Mouse (Mus musculus): Measurements from ENCODE around the gene Meis1. TPM values are rescaled to one million over a fixed set of nuclear protein-coding genes. Genes with fewer than 3 reads are reported as not detected.

The Meis1 gene
- polyA plus RNA-seq, 1 experiment = 34.6 TPM

DNA sequence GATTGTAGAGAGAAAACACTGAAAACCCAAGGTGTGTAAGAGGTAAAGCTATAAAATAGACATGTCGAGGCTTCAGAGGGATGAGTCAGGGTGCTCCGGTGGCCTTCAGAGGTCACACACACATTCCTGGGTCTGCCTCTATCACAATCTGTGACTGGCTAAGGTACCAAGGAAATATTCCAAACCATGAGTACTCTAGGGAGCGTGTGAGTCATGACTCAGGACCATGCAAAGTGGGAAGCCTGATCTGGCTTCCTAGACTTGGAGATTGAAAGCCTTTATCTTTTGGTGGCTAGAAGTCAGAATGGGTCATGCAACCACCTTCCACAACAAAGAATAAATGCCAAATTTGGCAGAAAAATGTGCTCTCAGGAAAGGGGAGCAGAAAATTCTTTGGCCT, 98.1 kb downstream of the Meis1 start:
- H3K4me3 ChIP-seq (ENCODE audit: insufficient read depth, low read length) = no peak overlapping the region
- H3K4me1 ChIP-seq (ENCODE audit: control insufficient read depth, insufficient read depth, low read length) = 0 out of 2 replicates have a peak, but pooled peaks cover 2% of the 10 kb centered on the region
- H3K27ac ChIP-seq (ENCODE audit: insufficient read depth, low read length) = peak overlapping the region; percentile 73
- no peak for TF ChIP-seq POLR2A (IDR thresholded peaks at IDR 0.05; ENCODE audit: low read depth, low read length)
- TF ChIP-seq CTCF (IDR thresholded peaks at IDR 0.05; ENCODE audit: borderline replicate concordance, insufficient read depth, low read length) = no peak

GRCm38 (mm10) chr11:18919162-18919762, 99.5 kb downstream of the Meis1 start:
- TF ChIP-seq POLR2A (IDR thresholded peaks at IDR 0.05; ENCODE audit: low read depth, low read length) (no peak), CTCF (IDR thresholded peaks at IDR 0.05; ENCODE audit: borderline replicate concordance, insufficient read depth, low read length) (no peak)
- Histone ChIP-seq H3K4me3 (ENCODE audit: insufficient read depth, low read length) (no peak overlapping the region), H3K4me1 (ENCODE audit: control insufficient read depth, insufficient read depth, low read length) (no peaks in the 10 kb centered on the region), H3K27ac (ENCODE audit: insufficient read depth, low read length) (peak overlapping the region; percentile 6; the same call in 1 of the 2 replicates)

- no peaks in the 10 kb centered on the region for H3K4me1 ChIP-seq (ENCODE audit: control insufficient read depth, insufficient read depth, low read length)
- H3K27ac ChIP-seq (ENCODE audit: insufficient read depth, low read length) = no peak overlapping the region
- TF ChIP-seq POLR2A (IDR thresholded peaks at IDR 0.05; ENCODE audit: low read depth, low read length) = no peak
- no peak for TF ChIP-seq CTCF (IDR thresholded peaks at IDR 0.05; ENCODE audit: borderline replicate concordance, insufficient read depth, low read length)
- H3K4me3 ChIP-seq (ENCODE audit: insufficient read depth, low read length) = no peak overlapping the region
Observed at GRCm38 (mm10) chr11:18917887-18918286, 100.9 kb downstream of the Meis1 start.

GRCm38 (mm10) chr11:18913251-18913650, 105.5 kb downstream of the Meis1 start:
- no peak overlapping the region for H3K4me3 ChIP-seq (ENCODE audit: insufficient read depth, low read length)
- TF ChIP-seq CTCF (IDR thresholded peaks at IDR 0.05; ENCODE audit: borderline replicate concordance, insufficient read depth, low read length) = no peak
- no peak for TF ChIP-seq POLR2A (IDR thresholded peaks at IDR 0.05; ENCODE audit: low read depth, low read length)
- no peak overlapping the region for H3K27ac ChIP-seq (ENCODE audit: insufficient read depth, low read length)
- no peaks in the 10 kb centered on the region for H3K4me1 ChIP-seq (ENCODE audit: control insufficient read depth, insufficient read depth, low read length)

DNA sequence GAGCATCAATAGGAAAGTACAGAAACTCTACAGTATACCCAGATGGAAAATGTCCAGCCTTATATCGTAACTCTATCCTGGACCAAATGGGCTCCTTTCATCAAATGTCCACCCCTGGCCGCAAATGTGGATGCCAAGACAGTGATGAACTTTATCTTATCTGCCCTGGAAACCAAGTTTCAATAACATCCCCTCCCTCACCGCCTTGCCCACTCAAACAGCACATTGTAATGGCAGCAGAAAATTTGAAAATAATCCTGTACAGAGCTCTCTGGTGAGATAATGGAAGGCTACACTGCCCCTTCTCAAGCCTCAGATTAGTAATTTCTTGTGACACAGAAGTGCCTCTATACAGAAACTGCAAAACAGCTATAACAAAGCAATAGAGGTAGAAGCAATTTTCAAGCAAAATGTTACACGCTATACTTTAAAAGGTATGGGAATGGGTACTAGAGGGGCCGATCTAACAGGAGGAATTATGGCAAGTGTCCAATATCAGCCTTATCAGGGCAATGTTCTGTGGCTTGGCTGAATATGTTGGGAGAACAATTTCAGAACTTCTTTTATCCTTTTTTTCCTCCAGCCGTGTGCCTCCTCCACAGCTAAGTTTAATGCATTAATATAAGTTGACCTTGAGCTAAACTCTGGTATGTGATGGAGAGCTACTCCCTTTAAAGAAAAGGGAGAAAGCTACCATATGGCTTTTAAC, 106.3 kb downstream of the Meis1 start:
- Histone ChIP-seq H3K27ac (ENCODE audit: insufficient read depth, low read length) (no peak overlapping the region), H3K4me3 (ENCODE audit: insufficient read depth, low read length) (no peak overlapping the region), H3K4me1 (ENCODE audit: control insufficient read depth, insufficient read depth, low read length) (no peaks in the 10 kb centered on the region)
- TF ChIP-seq CTCF (IDR thresholded peaks at IDR 0.05; ENCODE audit: borderline replicate concordance, insufficient read depth, low read length) = no peak
- TF ChIP-seq POLR2A (IDR thresholded peaks at IDR 0.05; ENCODE audit: low read depth, low read length) = no peak

DNA sequence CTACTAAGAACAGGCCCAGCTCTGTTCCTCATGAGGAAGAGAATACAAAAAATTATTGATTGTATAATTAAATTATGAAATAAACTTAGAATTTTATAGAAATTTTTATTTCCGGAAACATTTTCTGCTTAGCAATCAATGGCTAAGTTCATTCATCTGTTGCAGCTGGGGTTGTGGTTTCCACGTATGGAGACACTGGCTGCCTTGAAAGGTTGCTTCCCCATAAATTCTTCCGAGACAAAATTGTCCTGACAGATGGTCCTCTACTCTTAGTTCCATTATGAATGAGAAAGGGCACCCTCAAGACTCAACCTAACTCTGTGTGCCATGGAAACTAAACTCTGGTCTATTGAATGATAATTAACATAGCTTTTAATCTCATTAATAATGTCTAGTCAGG, 111.9 kb downstream of the Meis1 start:
- Histone ChIP-seq H3K27ac (ENCODE audit: insufficient read depth, low read length) (no peak overlapping the region), H3K4me1 (ENCODE audit: control insufficient read depth, insufficient read depth, low read length) (no peaks in the 10 kb centered on the region), H3K4me3 (ENCODE audit: insufficient read depth, low read length) (no peak overlapping the region)
- TF ChIP-seq POLR2A (IDR thresholded peaks at IDR 0.05; ENCODE audit: low read depth, low read length) (no peak), CTCF (IDR thresholded peaks at IDR 0.05; ENCODE audit: borderline replicate concordance, insufficient read depth, low read length) (no peak)

- no peak overlapping the region for H3K4me3 ChIP-seq (ENCODE audit: insufficient read depth, low read length)
- H3K4me1 ChIP-seq (ENCODE audit: control insufficient read depth, insufficient read depth, low read length) = no peaks in the 10 kb centered on the region
- no peak overlapping the region for H3K27ac ChIP-seq (ENCODE audit: insufficient read depth, low read length)
- no peak for TF ChIP-seq POLR2A (IDR thresholded peaks at IDR 0.05; ENCODE audit: low read depth, low read length)
- no peak for TF ChIP-seq CTCF (IDR thresholded peaks at IDR 0.05; ENCODE audit: borderline replicate concordance, insufficient read depth, low read length)
Observed at GRCm38 (mm10) chr11:18905431-18905830, 113.4 kb downstream of the Meis1 start.

DNA sequence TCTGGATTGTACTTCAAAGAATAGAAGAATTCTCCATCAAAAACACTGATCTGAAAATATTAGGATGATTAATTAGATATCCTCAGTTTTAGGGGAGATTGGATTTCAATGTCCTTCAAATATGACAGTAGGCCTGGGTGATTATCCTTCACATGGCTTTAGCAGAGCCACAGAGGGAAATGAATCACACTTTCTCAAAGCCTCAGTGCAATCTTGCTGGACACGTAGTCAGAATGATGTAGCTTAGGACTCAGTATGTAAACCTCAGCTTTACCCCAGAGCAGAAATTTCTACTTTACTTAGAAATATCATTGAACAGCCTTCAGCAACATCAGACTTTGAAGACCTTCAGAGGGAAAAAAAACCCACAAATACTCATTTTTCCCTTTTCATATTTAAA, 113.9 kb downstream of the Meis1 start:
- Histone ChIP-seq H3K27ac (ENCODE audit: insufficient read depth, low read length) (no peak overlapping the region), H3K4me1 (ENCODE audit: control insufficient read depth, insufficient read depth, low read length) (no peaks in the 10 kb centered on the region), H3K4me3 (ENCODE audit: insufficient read depth, low read length) (no peak overlapping the region)
- no peak for TF ChIP-seq CTCF (IDR thresholded peaks at IDR 0.05; ENCODE audit: borderline replicate concordance, insufficient read depth, low read length)

DNA sequence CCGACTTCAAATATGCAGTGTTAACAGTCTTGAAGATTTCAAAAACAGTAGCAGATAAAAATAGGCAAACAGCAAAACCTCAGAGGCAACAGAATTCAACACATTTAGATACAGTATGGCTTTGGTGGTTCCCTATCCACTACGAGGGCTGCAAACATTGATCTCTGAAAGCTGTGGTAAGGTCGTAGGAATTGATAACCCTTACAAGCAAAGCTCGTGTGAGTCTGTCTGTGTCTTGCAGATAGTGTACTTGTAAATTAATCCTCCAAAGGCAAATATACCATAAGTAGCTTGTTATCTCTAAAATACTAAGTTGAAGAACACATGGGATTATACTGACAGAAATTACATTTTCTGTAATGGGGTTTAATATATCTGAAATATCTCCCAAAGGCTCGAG, 114.5 kb downstream of the Meis1 start:
- TF ChIP-seq POLR2A (IDR thresholded peaks at IDR 0.05; ENCODE audit: low read depth, low read length) (no peak), CTCF (IDR thresholded peaks at IDR 0.05; ENCODE audit: borderline replicate concordance, insufficient read depth, low read length) (no peak)
- Histone ChIP-seq H3K4me3 (ENCODE audit: insufficient read depth, low read length) (no peak overlapping the region), H3K4me1 (ENCODE audit: control insufficient read depth, insufficient read depth, low read length) (no peaks in the 10 kb centered on the region), H3K27ac (ENCODE audit: insufficient read depth, low read length) (no peak overlapping the region)

DNA sequence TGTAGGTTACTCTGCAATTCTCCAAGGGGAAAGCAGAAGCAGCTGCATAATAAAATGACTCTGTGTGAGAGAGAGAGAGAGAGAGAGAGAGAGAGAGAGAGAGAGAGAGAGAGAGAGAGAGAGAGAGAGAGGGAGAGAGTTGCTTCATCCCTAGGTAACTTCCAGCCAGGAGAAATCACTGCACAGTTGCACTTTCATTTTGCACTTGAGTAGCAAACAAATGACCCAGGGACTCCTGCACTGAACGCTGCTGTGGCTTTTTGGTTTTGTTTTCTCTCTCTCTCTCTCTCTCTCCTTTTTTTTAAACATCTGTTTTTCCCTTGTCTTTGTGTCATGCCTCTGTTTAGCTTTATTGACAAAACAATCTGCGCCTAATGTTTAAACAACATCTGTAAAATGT, 118.3 kb downstream of the Meis1 start:
- Histone ChIP-seq H3K4me3 (ENCODE audit: insufficient read depth, low read length) (no peak overlapping the region), H3K27ac (ENCODE audit: insufficient read depth, low read length) (no peak overlapping the region), H3K4me1 (ENCODE audit: control insufficient read depth, insufficient read depth, low read length) (peaks cover 8% of the 10 kb centered on the region)
- TF ChIP-seq POLR2A (IDR thresholded peaks at IDR 0.05; ENCODE audit: low read depth, low read length) = no peak
- no peak for TF ChIP-seq CTCF (IDR thresholded peaks at IDR 0.05; ENCODE audit: borderline replicate concordance, insufficient read depth, low read length)

Data from embryonic fibroblast, embryonic 13.5 days (primary cell).